Mouse (Mus musculus) thymus, adult 2 months (tissue): ENCODE data around the gene Csmd2.

Source experiments
- CTCF ChIP-seq: fragments of 200-500 bp; IDR thresholded peaks from 2 replicates; pipeline ENCODE4 v1.5.1; 2012; ENCODE audit warnings: mild to moderate bottlenecking, control low read depth, low read length, moderate library complexity, borderline replicate concordance; ENCODE audit not compliant: control insufficient read depth, poor library complexity, insufficient read depth; ENCODE audit errors: extremely low read depth
- POLR2A ChIP-seq: fragments of 200-500 bp; IDR thresholded peaks from 2 replicates; pipeline ENCODE4 v1.6.1; 2012; ENCODE audit warnings: mild to moderate bottlenecking, low read length, control low read depth, moderate library complexity; ENCODE audit not compliant: control insufficient read depth, poor library complexity, insufficient read depth; ENCODE audit errors: extremely low read depth

DNA sequence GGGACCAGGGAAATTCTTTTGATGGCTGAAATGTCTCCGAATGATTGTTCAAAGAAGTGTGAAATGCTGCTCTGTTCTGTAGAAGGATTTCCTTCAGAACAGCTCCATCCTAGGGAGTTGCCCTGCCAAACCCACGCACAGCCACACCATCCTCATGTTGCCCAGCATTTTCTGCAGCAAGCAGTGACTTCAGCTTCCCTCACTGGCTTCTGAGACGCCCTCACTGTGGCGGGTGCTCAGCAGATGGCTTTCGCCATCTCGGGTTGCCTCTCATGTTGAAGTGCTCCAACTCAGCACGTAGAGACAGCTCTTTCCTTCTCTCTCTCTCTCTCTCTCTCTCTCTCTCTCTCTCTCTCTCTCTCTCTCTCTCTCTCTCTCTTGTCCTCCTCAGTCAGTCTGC is 353.7 kb downstream of the Csmd2 start:
- TF ChIP-seq CTCF (no peak), POLR2A (no peak)
